Mouse (Mus musculus) gastrocnemius, postnatal 25 days (tissue): ENCODE measurements around the gene Olfr743. TPM values are rescaled to one million over a fixed set of nuclear protein-coding genes. Genes with fewer than 3 reads are reported as not detected.
"Not testable (repeated sequence)": the region's sequence is repeated elsewhere in the genome, so short reads cannot be mapped to it uniquely, and the experiment has no call there.

ENCODE experiments used
- DNase-seq: peaks from one replicate; pipeline ENCODE4 v3.0.0; 2022
- long read RNA-seq, 2 experiments: library from polyadenylated mRNA; stranded (forward); transcript quantifications; one replicate each; pipeline ENCODE4 v2.0.0; 2021
- total RNA-seq, 2 experiments: library from RNA; stranded (reverse); gene quantifications; 1 replicate in 1 of 2; 2 replicates in 1 of 2; pipeline ENCODE4 v1.2.3; 2021

The Olfr743 gene
- not detected for total RNA-seq
- long read RNA-seq, experiment 1 = 0 reads
- long read RNA-seq, experiment 2 = 0 reads

DNA sequence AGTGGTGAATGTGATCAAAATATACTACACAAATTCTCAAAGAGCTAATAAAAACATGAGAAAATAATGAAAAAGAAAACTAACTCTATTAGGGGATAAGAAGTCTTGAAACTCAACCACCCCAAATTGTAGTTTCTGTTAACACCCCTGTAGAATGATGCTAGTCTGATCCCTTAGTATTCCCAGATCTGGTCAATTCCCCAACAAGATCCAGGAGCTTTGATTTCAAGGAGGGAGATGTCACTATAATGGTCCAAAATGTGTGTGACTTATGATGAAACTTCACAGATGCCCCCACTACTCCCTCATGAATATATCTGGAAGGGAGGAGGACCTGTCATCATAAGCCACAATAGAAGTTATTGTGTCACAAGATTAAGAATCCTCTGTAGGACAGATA, at the start of gene Olfr743:
Gene Olfr743, plus strand, starts transcription at position 301 of the 400 bp plus-strand sequence.
- no peak for DNase-seq

DNA sequence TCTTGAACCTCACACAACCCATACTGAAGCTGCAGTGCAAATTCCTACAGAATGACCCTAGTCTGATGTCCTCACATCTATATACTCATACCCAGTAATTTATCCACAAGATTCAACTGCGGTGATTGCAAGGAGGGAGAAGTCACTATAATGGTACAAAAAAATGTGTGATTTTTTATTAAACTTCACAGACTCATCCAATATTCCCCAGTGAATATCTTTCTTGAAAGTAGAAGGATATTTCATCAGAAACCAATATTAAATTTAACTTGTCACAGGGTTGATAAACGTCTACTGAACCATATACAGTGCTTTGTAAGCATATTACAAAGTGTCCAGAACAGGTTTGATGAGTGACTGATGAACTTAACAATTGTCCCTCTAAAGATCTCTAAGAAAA, 49.2 kb upstream of the Olfr743 start, which contains the start of gene Olfr741:
Gene Olfr741, plus strand, starts transcription at position 301 of the 400 bp plus-strand sequence.
- DNase-seq = no peak

DNA sequence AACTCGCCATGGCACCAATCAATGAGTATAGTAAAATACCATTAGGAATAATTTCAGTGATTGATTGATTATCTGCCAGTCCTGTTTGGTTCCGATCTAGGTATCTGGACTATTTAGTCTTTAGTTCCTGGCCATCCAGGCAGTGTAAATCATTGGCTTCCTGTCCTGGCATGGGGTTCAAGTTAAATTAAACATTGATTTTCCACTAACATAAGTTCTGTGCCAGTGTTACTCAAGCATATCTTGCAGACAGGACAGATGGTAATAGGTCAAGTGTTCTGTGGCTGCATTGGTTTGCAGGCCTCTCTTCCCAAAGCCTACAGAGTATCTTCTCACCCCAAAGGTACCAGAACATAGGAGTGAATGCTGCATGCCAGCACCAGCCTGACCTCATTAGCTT, 43.2 kb upstream of the Olfr743 start:
- DNase-seq = no peak

DNA sequence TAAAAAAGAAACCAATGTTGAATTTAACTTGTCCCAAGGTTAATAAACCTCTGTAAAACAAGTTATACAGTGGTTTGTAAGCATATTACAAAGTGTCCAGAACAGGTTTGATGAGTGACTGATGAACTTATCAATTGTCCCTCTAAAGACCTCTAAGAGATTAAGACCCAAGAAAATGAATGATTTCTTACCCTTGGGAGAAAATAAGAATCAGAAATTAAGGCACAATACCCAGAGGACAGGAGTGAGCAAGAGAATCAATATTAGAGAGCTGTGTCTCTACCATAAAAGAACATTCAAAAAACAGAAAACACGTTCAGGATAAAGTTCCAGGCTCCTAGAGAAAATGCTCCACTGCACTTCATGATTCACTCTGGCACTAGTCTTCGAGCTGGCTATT, 18.3 kb upstream of the Olfr743 start, which contains the start of gene Olfr742:
Gene Olfr742, plus strand, starts transcription at position 301 of the 400 bp plus-strand sequence.
- no peak for DNase-seq

DNA sequence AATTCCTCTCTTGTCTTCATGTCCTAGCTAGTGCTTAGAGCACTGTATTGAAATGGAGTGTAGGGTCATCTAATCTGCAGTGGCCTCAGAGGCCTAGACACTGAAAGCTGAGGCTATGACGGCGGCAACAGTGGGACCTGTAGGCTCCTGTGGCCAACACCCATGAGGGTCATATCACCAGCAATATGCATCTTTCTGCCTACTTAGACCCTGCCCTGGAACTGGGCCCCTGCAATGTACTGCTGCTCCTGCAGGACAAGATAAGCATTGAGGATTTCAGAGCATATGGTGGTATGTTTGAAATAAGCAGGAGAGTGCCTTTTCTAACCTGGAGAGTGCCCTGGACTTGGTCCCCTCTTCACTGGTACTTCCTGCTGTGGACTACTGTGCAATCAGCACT, 31.1 kb downstream of the Olfr743 start:
- no peak for DNase-seq

DNA sequence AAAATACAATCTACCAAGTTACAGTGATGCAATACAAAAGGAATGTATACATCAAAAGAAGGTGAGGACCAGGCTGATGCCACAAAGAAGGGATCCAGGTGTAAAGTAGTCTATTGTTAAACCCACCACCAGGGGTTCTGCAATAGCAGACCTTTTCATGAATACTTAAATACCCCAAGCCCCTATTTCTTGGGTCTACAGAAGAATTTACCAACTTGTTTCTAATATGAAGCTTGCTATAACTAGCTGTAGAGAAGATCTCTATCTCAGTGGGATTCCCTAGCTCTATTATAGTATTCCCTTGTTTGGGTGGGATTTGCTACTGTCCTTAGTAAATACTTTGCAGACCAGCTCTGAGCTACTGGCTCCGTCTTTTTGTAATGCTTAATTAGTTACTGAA, 51.4 kb downstream of the Olfr743 start:
- DNase-seq = not testable (repeated sequence)

Other genes with a start within 250 kb of the Olfr743 start
- not detected for gene Olfr732, start 237.6 kb upstream of the Olfr743 start, total RNA-seq
- gene Olfr733, start 220.3 kb upstream of the Olfr743 start, total RNA-seq = not detected
- not detected for gene Olfr734, start 195.1 kb upstream of the Olfr743 start, total RNA-seq
- gene Olfr735, start 173.0 kb upstream of the Olfr743 start, total RNA-seq = not detected
- gene Tlr11, start 163.9 kb upstream of the Olfr743 start, total RNA-seq = not detected
- gene Olfr736, start 140.7 kb upstream of the Olfr743 start, total RNA-seq = not detected
- gene Olfr738, start 114.3 kb upstream of the Olfr743 start, total RNA-seq = not detected
- gene Olfr739, start 103.2 kb upstream of the Olfr743 start, total RNA-seq = not detected
- not detected for gene Olfr740, start 76.3 kb upstream of the Olfr743 start, total RNA-seq
- gene Olfr741, start 49.1 kb upstream of the Olfr743 start, total RNA-seq = not detected
- gene Olfr742, start 18.2 kb upstream of the Olfr743 start, total RNA-seq = not detected
- gene Olfr744, start 93.0 kb downstream of the Olfr743 start, total RNA-seq = not detected
- not detected for gene Olfr745, start 117.5 kb downstream of the Olfr743 start, total RNA-seq
- not detected for gene Olfr746, start 125.2 kb downstream of the Olfr743 start, total RNA-seq
- gene Olfr747, start 171.4 kb downstream of the Olfr743 start, total RNA-seq = not detected
- not detected for gene Olfr748, start 185.5 kb downstream of the Olfr743 start, total RNA-seq
- gene Olfr749, start 223.3 kb downstream of the Olfr743 start, total RNA-seq = not detected